Mouse (Mus musculus): ENCODE measurements around the gene 1700067K01Rik.

1700067K01Rik gene

DNA sequence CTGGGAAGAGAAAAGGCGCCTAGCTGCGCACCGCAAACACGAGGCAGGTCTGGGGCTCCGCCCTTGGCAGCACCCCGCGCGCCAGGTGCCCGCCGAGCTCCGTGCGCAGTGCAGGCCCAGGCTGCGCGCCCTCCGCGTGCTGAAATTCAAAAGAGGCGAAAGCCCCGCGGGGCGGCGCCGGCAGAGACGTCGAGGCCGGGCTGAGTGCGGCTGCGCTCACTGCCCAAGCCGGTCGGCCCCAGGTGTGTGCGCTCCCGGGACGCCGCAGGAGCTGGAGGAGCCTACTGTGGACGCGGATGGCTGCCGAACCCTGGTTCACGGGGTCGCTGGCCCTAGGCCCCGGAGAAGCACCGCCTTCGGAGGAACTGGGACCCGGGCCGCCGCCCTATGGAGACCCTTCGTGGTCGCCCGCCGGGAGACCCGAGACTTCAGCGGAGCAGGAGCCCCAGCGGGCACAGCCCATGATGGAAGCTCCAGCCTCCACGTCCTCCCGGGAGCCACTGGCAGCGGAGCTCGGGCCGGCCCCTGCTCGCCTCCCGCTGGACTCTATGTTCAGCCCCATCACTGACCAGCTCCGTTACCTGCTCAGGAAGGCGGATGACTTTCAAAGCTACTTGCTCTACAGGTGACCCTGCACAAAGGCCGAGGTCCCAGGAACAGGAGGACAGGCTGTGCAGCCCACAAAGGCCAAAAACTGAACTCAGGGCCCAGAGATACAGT lies at the start of gene 1700067K01Rik:
TSS of gene 1700067K01Rik (plus strand) at position 222 of the 720 bp plus-strand sequence.
- DNase-seq (ENCODE audit: low read depth, low spot score): no peak

DNA sequence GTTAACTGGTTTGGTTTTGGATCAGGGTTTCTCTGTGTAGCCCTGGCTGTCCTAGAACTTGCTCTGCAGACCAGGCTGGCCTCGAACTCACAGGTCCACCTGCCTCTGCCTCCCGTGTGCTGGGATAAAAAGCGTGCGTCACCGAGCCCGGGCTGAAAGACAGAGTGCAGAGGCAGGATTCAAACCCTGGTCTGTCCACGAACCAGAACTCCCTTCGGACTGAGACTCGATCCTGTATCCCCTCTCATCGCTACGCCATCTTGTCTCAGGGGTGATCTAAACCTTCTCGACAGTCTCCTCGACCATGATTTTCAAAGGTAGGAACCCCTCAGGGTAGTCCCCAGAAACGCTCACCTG lies 46.6 kb upstream of the 1700067K01Rik start:
- no peak for DNase-seq (ENCODE audit: low read depth, low spot score)

- peak; percentile 100 for DNase-seq (ENCODE audit: low read depth, low spot score)
These were observed 46.0 kb upstream of the 1700067K01Rik start, which contains the start of the genes Gm10644 and Asf1b for GRCm38 (mm10) chr8:83955106-83955957. Gene Gm10644, minus strand, starts transcription at chr8:83955205. Gene Asf1b, plus strand, starts transcription at chr8:83955507.

DNA sequence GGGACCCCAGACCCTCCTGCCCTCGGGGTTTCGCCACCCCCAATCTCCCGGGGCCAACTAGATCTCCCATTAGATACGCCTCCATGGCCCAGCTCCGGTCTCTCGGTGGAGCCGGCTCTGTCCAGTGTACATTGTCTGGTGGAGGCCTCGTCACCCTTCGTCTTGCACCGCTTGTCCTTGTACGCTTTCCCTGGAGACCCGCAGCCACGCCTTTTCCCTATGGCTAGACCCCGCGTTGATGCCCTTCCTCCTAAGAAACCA lies 45.4 kb upstream of the 1700067K01Rik start:
- no peak for DNase-seq (ENCODE audit: low read depth, low spot score)

- DNase-seq (ENCODE audit: low read depth, low spot score): no peak
These were observed 44.5 kb upstream of the 1700067K01Rik start for GRCm38 (mm10) chr8:83956789-83957188.

DNA sequence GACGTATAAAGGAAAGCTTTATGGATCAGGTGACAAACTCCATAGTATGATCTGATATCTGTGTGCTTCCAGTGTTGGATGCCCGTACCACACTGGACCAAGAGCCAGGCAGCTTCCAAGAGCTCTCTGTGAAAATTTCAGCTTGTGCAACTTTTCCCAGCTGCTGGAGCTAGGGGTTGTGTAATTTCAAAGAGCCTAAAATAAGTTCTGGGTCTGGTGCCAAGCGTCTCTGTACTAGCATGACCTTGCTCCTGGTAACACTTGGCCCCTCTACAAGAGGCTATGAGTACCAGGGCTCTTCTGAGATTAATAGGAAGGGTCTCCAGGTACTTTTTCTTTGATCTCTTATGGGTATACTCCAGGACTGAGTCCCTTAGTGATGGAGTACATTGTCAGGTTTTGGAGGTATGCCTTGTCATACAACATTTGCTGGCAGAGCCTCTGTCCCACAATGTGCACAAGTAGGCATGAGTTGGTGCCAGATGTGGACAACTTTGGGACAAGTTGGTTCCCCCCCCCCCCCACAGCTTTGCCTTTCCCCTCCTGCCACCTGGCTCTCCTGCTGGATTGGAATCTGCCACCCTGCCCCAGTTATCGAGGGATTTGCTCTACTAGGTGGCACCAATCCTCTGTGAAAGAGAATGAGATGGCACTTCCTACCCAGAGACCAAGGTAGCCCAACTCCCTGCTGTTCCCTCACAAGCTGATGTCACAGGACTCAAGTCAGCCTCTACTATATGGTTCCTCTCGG lies 37.1 kb upstream of the 1700067K01Rik start:
- DNase-seq (ENCODE audit: low read depth, low spot score): no peak

DNA sequence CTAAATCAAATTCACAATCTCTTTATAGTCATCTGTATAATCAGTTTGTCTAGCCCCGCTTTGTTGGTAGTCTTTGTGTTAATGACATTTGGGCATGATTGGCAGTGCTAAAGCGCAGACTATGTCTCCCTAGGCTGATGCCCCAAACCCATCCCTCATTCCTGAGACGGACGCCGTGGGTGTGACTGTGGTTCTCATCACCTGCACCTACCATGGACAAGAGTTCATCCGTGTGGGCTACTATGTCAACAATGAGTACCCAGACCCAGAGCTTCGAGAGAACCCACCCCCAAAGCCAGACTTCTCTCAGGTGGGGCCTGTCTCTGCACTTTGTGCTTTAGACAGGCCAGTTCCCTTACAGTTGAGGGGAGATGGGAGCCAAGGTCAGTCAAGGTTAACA lies 33.6 kb upstream of the 1700067K01Rik start:
- no peak for DNase-seq (ENCODE audit: low read depth, low spot score)

DNA sequence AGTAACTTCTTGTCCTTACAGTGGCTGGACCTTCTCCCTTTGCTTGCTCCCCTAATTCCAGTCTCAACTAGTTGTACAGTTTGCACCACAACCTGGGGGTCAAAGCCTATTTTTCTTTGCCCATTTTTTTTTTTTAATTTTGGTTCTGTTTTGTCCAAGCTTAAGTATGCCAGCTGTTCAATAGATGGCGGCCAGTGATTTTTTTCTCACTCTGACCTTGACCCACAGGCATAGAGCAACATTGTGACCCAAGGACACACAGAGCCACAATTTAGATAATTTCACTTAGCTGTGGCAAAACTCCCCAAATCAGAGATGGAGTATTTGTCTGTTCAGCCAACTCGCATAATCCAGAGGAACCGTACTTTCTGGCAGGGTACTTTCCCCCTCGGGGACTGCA lies 30.2 kb upstream of the 1700067K01Rik start:
- DNase-seq (ENCODE audit: low read depth, low spot score): no peak

DNA sequence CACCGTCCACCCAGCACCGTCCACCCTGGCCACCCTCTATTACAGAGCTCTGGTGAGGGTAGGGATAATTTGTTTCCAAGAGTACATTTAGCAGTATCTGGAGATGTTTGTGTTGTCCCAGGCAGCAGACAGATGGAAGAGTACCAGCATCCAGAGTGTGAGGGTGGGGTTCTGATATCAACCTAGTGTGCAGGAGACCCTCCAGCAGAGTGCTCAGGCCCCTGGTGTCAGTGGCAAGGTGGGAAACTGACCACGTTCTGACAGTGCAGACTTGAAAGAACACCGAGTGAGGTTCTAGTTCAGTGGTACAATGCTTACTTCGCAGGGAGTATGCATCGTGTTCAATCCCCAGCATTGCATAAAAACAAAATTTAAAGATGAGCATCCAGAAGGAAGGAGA lies 29.6 kb upstream of the 1700067K01Rik start:
- DNase-seq (ENCODE audit: low read depth, low spot score): no peak

- DNase-seq (ENCODE audit: low read depth, low spot score): peak; percentile 98
These were observed 28.9 kb upstream of the 1700067K01Rik start, which contains the start of gene Prkaca for GRCm38 (mm10) chr8:83972150-83973120. Gene Prkaca, plus strand, starts transcription at chr8:83972993.

DNA sequence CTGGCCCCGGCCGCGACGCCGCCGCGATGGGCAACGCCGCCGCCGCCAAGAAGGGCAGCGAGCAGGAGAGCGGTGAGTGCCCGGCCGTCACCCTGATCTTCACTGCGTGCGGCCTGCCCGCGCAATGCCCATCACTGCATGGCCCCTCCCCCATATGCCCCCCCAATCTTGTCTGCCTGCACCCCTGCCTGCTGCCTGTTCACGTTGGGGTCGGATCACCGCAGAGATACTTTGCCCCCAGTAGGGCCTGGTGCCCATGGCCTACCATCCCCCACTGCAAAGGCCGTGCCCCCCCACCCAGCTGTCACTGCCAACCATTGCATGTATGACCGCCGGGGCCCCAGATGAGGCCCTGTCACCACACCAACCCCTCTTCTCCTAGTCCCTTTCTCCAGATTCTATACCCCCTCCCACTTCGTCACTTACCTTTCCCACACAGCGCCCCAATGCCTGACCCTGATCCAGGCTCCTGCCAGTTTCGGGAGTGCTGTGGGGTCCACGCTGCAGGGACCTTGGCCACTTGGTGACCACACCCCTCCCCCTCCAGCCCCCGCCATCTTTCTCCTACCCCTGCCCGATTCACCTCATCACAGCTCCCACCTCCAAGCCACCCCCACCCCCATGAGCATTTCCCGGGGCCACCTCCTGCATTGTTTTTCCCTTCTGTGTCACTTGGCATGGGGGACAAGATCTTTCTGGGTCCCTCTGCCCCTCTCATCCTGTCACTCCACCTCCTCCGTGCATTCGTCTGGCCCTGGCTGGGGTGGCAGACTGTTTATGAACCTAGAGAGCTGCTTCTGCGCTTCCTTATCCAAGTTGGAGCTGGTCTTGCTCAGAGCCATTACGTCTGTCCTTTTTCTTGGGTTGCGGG lies 27.9 kb upstream of the 1700067K01Rik start:
- no peak for DNase-seq (ENCODE audit: low read depth, low spot score)

- DNase-seq (ENCODE audit: low read depth, low spot score): no peak
These were observed 26.8 kb upstream of the 1700067K01Rik start for GRCm38 (mm10) chr8:83974521-83974920.

DNA sequence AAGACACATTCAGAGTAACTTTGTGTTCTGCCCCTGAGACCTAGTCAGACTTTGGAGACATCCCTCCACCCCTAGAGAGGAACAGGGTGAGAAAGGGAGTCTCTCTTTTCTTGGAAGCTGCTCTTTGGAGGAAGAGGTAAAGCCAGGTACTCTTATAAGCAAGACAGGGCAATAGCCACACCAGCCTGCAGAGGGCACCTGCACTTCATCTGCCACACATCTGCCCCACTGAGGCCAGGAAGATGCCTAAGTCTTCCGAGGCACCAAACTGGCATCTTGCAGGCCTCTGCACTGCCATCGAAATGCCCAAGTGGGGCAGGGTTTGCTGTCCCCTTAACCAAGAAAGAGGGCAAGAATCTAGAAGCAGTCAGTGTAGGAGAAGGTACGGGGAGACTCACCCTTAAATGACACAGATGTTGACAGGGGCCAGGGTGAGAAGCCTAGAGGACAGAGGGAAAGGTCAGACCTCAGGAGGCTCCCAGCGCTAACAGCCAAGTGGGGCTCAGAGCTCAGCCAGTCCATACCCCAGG lies 25.1 kb upstream of the 1700067K01Rik start:
- no peak for DNase-seq (ENCODE audit: low read depth, low spot score)

DNA sequence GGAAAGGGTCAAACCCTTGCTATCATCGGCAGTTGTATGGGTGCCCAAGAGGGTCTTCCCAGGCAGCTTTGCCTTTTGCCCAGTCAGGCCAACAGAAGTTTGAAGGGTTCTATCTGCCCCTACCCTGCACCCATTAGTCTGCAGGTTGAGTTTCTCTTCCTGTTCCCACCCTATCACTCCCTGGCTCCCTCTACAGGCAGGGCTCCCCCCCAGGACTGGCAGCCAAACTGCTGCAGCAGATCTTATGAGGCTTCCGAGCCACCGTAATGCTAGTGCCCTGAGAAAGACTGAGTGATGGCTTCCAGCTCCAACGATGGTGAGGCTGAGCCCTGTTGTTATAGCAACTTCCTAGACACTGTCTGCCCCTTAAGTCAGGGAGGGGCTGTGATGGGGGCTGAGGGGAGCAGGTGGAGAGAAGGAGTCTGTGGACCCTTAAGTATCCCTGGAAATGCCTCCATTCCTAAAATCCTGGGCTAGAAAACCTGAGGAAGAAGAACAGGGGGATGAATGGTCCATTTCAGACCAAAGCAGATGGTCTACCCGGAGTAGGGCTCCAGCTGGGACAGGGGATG lies 24.4 kb upstream of the 1700067K01Rik start:
- no peak for DNase-seq (ENCODE audit: low read depth, low spot score)

- no peak for DNase-seq (ENCODE audit: low read depth, low spot score)
These were observed 23.7 kb upstream of the 1700067K01Rik start for GRCm38 (mm10) chr8:83977646-83978045.

DNA sequence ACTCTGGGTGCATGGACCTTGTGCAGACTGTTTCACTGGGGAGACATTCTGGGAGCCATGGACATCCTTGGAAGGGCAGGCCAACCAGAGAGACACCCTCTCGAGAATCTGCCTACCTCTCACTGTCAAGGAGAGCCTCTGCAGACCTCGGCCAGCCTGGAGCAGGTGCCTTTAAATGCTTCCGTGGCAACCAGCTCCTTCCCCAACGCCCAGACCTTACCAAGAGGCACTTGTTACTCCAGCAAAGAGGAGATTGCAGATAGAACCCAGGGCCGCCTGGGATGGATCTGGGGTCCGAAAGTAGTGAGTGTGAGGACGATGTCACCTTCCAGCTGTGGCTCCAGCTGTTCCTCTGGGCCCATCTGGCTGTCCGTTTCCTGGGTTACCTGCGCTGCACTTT lies 23.1 kb upstream of the 1700067K01Rik start:
- DNase-seq (ENCODE audit: low read depth, low spot score): no peak

DNA sequence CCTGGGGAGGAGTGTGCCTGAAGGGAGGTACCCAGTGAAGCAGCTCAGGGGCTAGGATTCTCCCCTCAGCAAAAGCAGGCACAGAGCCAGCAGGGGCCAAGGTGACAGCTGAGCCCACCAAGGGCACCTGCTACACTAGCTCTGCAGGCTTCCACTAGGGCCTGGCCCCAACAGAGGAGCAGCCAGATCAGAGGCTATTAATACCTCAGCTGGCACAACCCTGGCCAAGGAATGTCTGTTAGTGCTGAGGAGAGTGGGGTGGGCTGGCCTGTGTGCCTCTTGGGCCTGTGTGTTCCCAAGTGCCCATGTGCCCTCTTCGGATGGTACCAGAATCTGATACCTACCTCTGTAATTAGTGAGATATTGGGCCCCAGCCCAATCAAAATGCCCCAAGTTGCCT lies 21.1 kb upstream of the 1700067K01Rik start:
- no peak for DNase-seq (ENCODE audit: low read depth, low spot score)

- no peak for DNase-seq (ENCODE audit: low read depth, low spot score)
These were observed 20.5 kb upstream of the 1700067K01Rik start for GRCm38 (mm10) chr8:83980845-83981244.

DNA sequence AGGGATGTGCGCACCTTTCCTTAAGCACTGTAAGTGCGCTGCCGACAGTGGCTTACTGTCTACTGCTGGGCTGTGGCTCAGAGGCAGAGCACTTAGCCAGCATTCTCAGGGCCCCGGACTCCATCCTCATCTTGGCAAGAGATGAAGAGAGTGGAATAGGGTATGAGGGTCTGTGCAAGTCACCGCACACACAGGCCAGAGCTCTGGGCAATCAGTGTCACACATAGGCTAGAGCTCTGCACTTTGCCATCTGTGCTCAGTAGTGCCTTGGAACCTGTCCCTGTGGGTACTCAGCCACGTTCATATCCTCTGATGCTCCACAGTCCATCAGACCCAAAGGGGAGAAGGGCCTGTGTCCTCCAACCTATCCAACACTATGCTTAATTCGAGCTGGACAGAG lies 19.8 kb upstream of the 1700067K01Rik start:
- DNase-seq (ENCODE audit: low read depth, low spot score): no peak

DNA sequence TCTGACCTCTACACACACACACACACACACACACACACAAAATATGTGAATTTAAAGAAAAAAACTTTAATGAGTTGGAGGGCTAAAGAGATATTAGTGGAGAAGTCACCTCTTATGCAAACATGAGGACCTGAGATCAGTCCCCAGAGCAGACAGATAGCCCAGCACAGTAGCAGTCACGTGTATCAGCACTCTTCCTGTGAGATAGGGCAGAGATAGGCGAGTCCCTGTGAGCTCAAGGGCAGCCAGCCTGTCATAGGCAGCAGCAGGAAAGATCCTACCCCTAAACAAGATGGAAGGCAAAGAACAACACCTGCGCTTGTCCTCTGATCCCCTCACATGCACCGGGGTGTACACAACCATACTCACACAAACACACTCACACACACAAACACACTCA lies 18.9 kb upstream of the 1700067K01Rik start:
- no peak for DNase-seq (ENCODE audit: low read depth, low spot score)

All from embryo, embryonic 11.5 days (tissue).